Mouse (Mus musculus) limb, embryonic 13.5 days (tissue): ENCODE results near the gene Sppl2b. TPM values are rescaled to one million over a fixed set of nuclear protein-coding genes. Genes with fewer than 3 reads are reported as not detected.

Source experiments
- ATAC-seq: fragments of 200-750 bp; cut with Nextera tagmentation; 2 replicates; pipeline ENCODE4 v1.8.0; 2017; ENCODE audit warnings: low read depth, moderate number of reproducible peaks, moderate TSS enrichment; ENCODE audit not compliant: low FRiP score
- H3K27ac ChIP-seq: fragments of 300-500 bp; sonication (generic); 2 replicates; pipeline ENCODE4 v1.5.1; 2015; ENCODE audit warnings: inconsistent platforms, mild to moderate bottlenecking, moderate library complexity
- H3K27me3 ChIP-seq: fragments of 300-500 bp; sonication (generic); 2 replicates; pipeline ENCODE4 v1.6.1; 2015; ENCODE audit warnings: mild to moderate bottlenecking, inconsistent platforms
- H3K36me3 ChIP-seq: fragments of 300-500 bp; sonication (generic); 2 replicates; pipeline ENCODE4 v1.6.1; 2015; ENCODE audit warnings: inconsistent platforms, mild to moderate bottlenecking, moderate library complexity
- H3K4me1 ChIP-seq: fragments of 300-500 bp; sonication (generic); 2 replicates; pipeline ENCODE4 v1.6.1; 2015; ENCODE audit warnings: inconsistent platforms
- H3K4me2 ChIP-seq: fragments of 300-500 bp; sonication (generic); replicated peaks from 2 replicates; pipeline ENCODE4 v1.6.1; 2015; ENCODE audit warnings: inconsistent platforms, mild to moderate bottlenecking, moderate library complexity
- H3K4me3 ChIP-seq: fragments of 300-500 bp; sonication (generic); 2 replicates; pipeline ENCODE4 v1.5.1; 2015; ENCODE audit warnings: moderate library complexity, mild to moderate bottlenecking, inconsistent platforms
- H3K9ac ChIP-seq: fragments of 300-500 bp; sonication (generic); 2 replicates; pipeline ENCODE4 v1.6.1; 2015; ENCODE audit warnings: mild to moderate bottlenecking, inconsistent platforms
- H3K9me3 ChIP-seq: fragments of 300-500 bp; sonication (generic); 2 replicates; pipeline ENCODE4 v1.6.1; 2016; ENCODE audit warnings: inconsistent platforms
- WGBS: fragments of 180-500 bp; shearing (Covaris S2); methylation state at CpG from one replicate; pipeline ENCODE4 v1.1.7; 2015; 5-methylcytosine and 5-hydroxymethylcytosine counted together
- polyA plus RNA-seq: library from polyadenylated mRNA; unstranded; fragments of >200 nt; fragmentation: Nextera tagmentation; extraction: Ambion mirVana; gene quantifications from 2 replicates; pipeline ENCODE4 v1.2.1, GENCODE M21; 2015

The Sppl2b gene
- polyA plus RNA-seq, 1 experiment from 2014 or later, result 54.1 TPM

DNA sequence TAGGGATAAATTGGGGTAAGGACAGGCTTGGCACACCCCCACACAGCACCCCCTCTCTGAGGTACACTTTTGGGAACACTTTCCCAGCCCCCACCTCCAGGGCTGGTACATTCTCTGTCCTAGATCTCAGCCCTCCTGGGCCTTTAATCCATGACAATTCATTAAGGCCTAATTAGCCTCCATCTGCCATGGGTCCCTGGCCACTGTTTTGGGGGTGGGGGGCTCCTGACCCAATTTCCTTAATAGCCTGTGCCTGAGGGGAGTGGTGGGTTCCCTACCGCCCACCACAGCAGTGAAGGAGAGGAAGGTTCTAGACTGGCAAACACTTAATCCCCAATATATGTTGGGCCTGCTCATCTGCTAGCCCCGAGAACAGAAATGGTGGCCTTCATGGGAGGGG is 13.4 kb upstream of the Sppl2b start:
- H3K9me3 ChIP-seq, result no peaks in the 10 kb centered on the region
- H3K4me2 ChIP-seq, result no peak overlapping the region
- no peaks in the 10 kb centered on the region for H3K36me3 ChIP-seq
- no peak overlapping the region for H3K9ac ChIP-seq
- peaks cover 92% of the 10 kb centered on the region for H3K27me3 ChIP-seq
- peaks cover 12% of the 10 kb centered on the region for H3K4me1 ChIP-seq
- 76% methylated on average over 2 of the region's 2 CpGs for WGBS
- no peak for ATAC-seq
- H3K27ac ChIP-seq, result no peak overlapping the region
- H3K4me3 ChIP-seq, result no peak overlapping the region

DNA sequence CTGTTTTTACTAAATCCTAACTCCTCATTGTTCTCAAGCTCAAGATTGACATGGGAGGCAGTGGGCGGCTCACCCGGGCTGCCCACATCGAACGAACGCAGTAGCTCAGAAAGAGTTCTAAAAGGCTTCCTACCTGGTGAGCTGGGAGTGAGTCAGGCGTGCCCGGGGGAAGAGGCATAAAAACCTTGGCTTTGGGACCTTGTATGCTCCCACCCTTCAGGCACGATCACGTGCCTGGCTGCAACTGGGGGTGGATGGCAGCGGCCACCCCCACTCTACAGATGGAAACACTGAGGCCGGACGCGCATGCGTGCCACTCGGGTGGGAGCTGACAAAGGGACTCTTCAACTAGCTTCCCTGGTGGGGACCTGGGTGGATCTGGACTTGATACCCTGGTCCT is 12.7 kb upstream of the Sppl2b start:
- Histone ChIP-seq H3K4me1 (peaks cover 12% of the 10 kb centered on the region), H3K9ac (no peak overlapping the region), H3K9me3 (no peaks in the 10 kb centered on the region), H3K4me2 (no peak overlapping the region), H3K27ac (no peak overlapping the region), H3K36me3 (no peaks in the 10 kb centered on the region), H3K27me3 (peaks cover 87% of the 10 kb centered on the region), H3K4me3 (no peak overlapping the region)
- ATAC-seq, result no peak
- 80% methylated on average over 15 of the region's 15 CpGs for WGBS

GRCm38 (mm10) chr10:80843087-80843930 is 11.8 kb upstream of the Sppl2b start:
- Histone ChIP-seq H3K36me3 (no peaks in the 10 kb centered on the region), H3K4me2 (peak overlapping the region; percentile 88), H3K9ac (peak overlapping the region; percentile 68), H3K27me3 (peaks cover 78% of the 10 kb centered on the region), H3K4me3 (peak overlapping the region; percentile 51), H3K9me3 (no peaks in the 10 kb centered on the region), H3K27ac (no peak overlapping the region), H3K4me1 (peaks cover 12% of the 10 kb centered on the region)
- ATAC-seq, result no peak
- WGBS, result 9% methylated on average over 32 of the region's 32 CpGs

DNA sequence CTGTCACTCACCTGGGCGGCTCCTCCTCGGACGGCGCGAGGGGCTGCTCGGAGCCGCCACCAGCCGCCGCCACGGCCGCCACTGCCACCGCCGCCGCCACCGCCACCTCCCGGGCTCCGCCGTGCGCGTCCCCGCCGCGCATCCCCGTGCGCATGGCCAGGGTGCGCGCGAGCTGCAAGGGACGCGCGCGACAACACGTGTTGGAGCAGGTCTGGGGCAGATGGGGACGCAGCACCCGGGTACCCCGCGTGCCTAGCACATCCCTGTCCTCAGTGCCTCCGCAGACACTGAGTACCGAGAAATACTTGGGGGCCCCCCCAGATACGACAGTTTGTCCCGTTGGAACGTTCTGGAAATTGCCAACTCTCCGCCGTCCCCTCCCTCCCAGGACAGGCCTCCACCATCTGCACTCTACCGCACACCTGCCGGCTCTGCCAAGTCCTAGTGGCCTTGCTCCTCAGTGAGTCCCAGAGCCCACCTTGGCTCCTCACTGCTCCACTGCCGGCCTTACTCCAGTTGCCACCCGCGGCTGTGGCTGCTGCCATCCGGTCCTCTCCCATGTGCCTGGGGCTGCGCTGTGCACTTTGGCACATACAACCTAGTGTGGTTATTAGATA is 11.0 kb upstream of the Sppl2b start, which contains the start of gene Lingo3:
Gene Lingo3 (minus strand): TSS at position 109 of the 617 bp plus-strand sequence.
- 0 out of 2 replicates have a peak, but pooled peaks have one; percentile 21 for ATAC-seq
- WGBS, result 4% methylated on average over 51 of the region's 51 CpGs
- H3K27me3 ChIP-seq, result peaks cover 74% of the 10 kb centered on the region

DNA sequence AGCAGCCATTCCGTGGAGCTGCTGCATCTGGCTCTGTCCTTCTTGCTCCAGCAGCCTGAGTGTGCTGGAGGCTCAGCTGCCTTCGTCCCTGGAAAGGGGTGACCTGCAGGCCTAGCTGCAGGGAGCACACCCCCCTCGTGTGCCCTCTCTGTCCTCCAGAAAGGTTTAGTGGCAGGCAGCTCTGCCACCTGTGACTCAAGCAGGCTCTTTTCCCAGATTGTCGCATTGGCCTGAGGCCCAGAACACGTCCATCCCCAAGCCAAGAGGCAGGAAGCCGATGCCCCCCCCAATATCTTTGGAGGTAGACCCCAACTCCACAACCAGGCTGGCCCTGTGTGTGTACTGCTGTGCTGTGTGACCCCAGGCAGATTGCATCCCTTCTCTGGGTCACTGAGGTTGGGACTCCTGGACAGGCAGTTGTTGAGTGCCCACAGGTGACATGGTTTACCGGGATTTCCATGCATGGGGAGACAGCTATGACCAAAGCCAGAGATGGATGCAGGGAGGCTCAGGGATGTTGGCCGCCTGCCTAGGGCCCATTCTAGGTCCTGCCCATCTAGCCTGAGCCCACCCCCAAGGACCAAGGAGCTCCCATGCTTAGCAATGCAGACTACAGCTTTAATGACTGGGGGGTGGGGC is 9.9 kb upstream of the Sppl2b start:
- no peaks in the 10 kb centered on the region for H3K9me3 ChIP-seq
- no peak overlapping the region for H3K27ac ChIP-seq
- no peak overlapping the region for H3K4me2 ChIP-seq
- H3K4me1 ChIP-seq, result peaks cover 12% of the 10 kb centered on the region
- peaks cover 66% of the 10 kb centered on the region for H3K27me3 ChIP-seq
- no peak overlapping the region for H3K9ac ChIP-seq
- no peak overlapping the region for H3K4me3 ChIP-seq
- WGBS, result 59% methylated on average over 8 of the region's 8 CpGs
- no peak for ATAC-seq
- H3K36me3 ChIP-seq, result peaks cover 2% of the 10 kb centered on the region; the same call in 1 of the 2 replicates

More for the DNA sequence above, 11.0 kb upstream of the Sppl2b start, which contains the start of gene Lingo3:
- no peak within 1 kb of the TSS for H3K27ac ChIP-seq
- no peaks in the 10 kb centered on the region for H3K9me3 ChIP-seq
- H3K4me3 ChIP-seq, result peak within 1 kb of the TSS; percentile 51
- no peaks in the 10 kb centered on the region for H3K36me3 ChIP-seq
- H3K9ac ChIP-seq, result peak within 1 kb of the TSS; percentile 68
- H3K4me1 ChIP-seq, result peaks cover 12% of the 10 kb centered on the region
- peak within 1 kb of the TSS; percentile 88 for H3K4me2 ChIP-seq

GRCm38 (mm10) chr10:80845732-80846131 is 9.3 kb upstream of the Sppl2b start:
- H3K9me3 ChIP-seq, result no peaks in the 10 kb centered on the region
- no peak overlapping the region for H3K9ac ChIP-seq
- H3K4me3 ChIP-seq, result no peak overlapping the region
- H3K27ac ChIP-seq, result no peak overlapping the region
- H3K27me3 ChIP-seq, result peaks cover 61% of the 10 kb centered on the region
- no peak for ATAC-seq
- peaks cover 7% of the 10 kb centered on the region; the same call in 1 of the 2 replicates for H3K36me3 ChIP-seq
- 72% methylated on average over 12 of the region's 12 CpGs for WGBS
- peaks cover 12% of the 10 kb centered on the region for H3K4me1 ChIP-seq
- no peak overlapping the region for H3K4me2 ChIP-seq

GRCm38 (mm10) chr10:80848571-80848970 is 6.5 kb upstream of the Sppl2b start:
- Histone ChIP-seq H3K36me3 (peaks cover 31% of the 10 kb centered on the region), H3K27me3 (peaks cover 33% of the 10 kb centered on the region), H3K9ac (no peak overlapping the region), H3K4me2 (no peak overlapping the region), H3K9me3 (no peaks in the 10 kb centered on the region), H3K4me3 (no peak overlapping the region), H3K27ac (no peak overlapping the region), H3K4me1 (peaks cover 14% of the 10 kb centered on the region)
- WGBS, result 7% methylated on average over 10 of the region's 10 CpGs
- no peak for ATAC-seq

DNA sequence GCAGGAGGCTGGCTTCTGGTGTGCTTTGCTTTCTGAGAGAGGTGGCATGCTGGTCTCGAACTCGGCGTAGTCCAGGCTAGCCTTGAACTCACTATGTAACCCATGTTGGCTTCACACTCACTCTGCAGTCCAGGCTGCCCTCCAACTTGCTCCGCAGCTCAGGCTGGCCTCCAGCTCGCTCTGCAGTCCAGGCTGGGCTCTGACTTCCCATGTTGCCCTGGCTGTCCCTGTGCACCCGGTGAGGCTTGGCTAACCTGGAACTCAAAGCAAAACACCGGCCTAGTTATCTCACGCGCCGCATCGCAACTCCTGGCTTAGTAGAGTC is 636 bp downstream of the Sppl2b start:
- Histone ChIP-seq H3K4me2 (peak overlapping the region; percentile 99), H3K4me3 (peak overlapping the region; percentile 97), H3K27me3 (no peaks in the 10 kb centered on the region), H3K4me1 (peaks cover 35% of the 10 kb centered on the region), H3K27ac (no peak overlapping the region), H3K36me3 (peaks cover 25% of the 10 kb centered on the region), H3K9ac (peak overlapping the region; percentile 94), H3K9me3 (no peaks in the 10 kb centered on the region)
- ATAC-seq, result no peak
- WGBS, result 19% methylated on average over 11 of the region's 11 CpGs

- H3K9ac ChIP-seq, result peak overlapping the region; percentile 94
These were observed 1.2 kb downstream of the Sppl2b start for GRCm38 (mm10) chr10:80856267-80856666.

DNA sequence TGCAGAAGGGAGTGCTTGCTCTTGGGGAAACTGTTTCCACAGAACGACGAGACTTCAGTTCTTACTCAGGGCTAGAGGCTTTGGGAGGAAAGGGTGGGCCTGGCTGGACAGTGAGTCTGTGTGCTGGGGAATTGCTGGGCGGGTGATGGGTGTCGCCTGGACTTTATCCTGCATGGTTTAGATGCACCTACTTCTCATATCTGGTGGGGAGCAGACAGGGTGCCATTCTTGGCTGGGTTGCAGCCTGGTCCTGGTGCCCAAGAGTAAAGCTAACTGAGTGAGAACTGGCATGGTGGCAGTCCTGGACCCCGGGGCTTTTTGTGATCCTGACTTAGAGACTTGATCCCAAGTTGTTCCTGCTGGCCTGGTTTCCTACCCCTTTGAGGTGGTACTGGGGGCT is 1.8 kb downstream of the Sppl2b start:
- ATAC-seq, result no peak
- Histone ChIP-seq H3K9ac (peak overlapping the region; percentile 94; the same call in 1 of the 2 replicates), H3K4me2 (peak overlapping the region; percentile 99; the same call in 1 of the 2 replicates), H3K4me3 (no peak overlapping the region; the same call in 1 of the 2 replicates), H3K27ac (no peak overlapping the region), H3K36me3 (peaks cover 21% of the 10 kb centered on the region), H3K9me3 (no peaks in the 10 kb centered on the region), H3K27me3 (no peaks in the 10 kb centered on the region), H3K4me1 (peaks cover 35% of the 10 kb centered on the region)
- WGBS, result 83% methylated on average over 5 of the region's 5 CpGs

More at GRCm38 (mm10) chr10:80856267-80856666, 1.2 kb downstream of the Sppl2b start:
- no peak overlapping the region for H3K27ac ChIP-seq
- peaks cover 35% of the 10 kb centered on the region for H3K4me1 ChIP-seq
- 47% methylated on average over 3 of the region's 3 CpGs for WGBS
- peak overlapping the region; percentile 97 for H3K4me3 ChIP-seq
- peak overlapping the region; percentile 99 for H3K4me2 ChIP-seq
- H3K36me3 ChIP-seq, result peaks cover 21% of the 10 kb centered on the region
- no peak for ATAC-seq
- H3K9me3 ChIP-seq, result no peaks in the 10 kb centered on the region
- no peaks in the 10 kb centered on the region for H3K27me3 ChIP-seq

GRCm38 (mm10) chr10:80857386-80857785 is 2.3 kb downstream of the Sppl2b start:
- H3K4me1 ChIP-seq, result peaks cover 35% of the 10 kb centered on the region
- H3K9me3 ChIP-seq, result no peaks in the 10 kb centered on the region
- peak overlapping the region; percentile 36; the same call in 1 of the 2 replicates for H3K9ac ChIP-seq
- H3K27me3 ChIP-seq, result no peaks in the 10 kb centered on the region
- H3K36me3 ChIP-seq, result peaks cover 20% of the 10 kb centered on the region
- 75% methylated on average over 8 of the region's 8 CpGs for WGBS
- no peak overlapping the region for H3K4me3 ChIP-seq
- peak overlapping the region; percentile 99; the same call in 1 of the 2 replicates for H3K4me2 ChIP-seq
- no peak overlapping the region for H3K27ac ChIP-seq
- ATAC-seq, result no peak

DNA sequence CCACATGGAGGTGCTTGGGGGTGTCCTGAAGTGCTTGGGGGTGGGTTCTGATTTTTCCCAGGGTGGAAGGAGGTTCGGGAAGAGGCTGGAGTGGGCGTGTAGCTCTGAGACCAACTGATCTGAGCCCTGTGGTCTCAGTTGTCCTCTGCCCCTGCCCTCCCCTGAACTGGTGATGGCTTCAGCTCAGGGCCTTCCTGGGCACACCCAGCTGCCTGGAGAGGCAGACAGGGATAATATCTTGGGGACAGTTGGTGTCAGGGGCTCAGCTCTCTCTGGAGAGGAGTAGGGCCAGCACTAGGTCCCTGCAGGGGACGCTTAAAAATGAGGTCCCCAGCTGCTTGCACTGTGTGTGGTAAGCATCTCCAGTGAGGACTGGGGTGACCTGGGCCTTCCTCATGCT is 2.8 kb downstream of the Sppl2b start:
- Histone ChIP-seq H3K4me1 (peaks cover 35% of the 10 kb centered on the region), H3K4me3 (no peak overlapping the region), H3K27me3 (no peaks in the 10 kb centered on the region), H3K36me3 (peaks cover 22% of the 10 kb centered on the region), H3K4me2 (no peak overlapping the region), H3K27ac (no peak overlapping the region; the same call in 1 of the 2 replicates), H3K9ac (peak overlapping the region; percentile 36; the same call in 1 of the 2 replicates), H3K9me3 (no peaks in the 10 kb centered on the region)
- no peak for ATAC-seq
- WGBS, result 52% methylated on average over 3 of the region's 3 CpGs
